Mouse (Mus musculus): ENCODE results near the gene Stt3b.
A peak's percentile ranks its signal among the peaks of the same experiment; 100 is the strongest.

The Stt3b gene

DNA sequence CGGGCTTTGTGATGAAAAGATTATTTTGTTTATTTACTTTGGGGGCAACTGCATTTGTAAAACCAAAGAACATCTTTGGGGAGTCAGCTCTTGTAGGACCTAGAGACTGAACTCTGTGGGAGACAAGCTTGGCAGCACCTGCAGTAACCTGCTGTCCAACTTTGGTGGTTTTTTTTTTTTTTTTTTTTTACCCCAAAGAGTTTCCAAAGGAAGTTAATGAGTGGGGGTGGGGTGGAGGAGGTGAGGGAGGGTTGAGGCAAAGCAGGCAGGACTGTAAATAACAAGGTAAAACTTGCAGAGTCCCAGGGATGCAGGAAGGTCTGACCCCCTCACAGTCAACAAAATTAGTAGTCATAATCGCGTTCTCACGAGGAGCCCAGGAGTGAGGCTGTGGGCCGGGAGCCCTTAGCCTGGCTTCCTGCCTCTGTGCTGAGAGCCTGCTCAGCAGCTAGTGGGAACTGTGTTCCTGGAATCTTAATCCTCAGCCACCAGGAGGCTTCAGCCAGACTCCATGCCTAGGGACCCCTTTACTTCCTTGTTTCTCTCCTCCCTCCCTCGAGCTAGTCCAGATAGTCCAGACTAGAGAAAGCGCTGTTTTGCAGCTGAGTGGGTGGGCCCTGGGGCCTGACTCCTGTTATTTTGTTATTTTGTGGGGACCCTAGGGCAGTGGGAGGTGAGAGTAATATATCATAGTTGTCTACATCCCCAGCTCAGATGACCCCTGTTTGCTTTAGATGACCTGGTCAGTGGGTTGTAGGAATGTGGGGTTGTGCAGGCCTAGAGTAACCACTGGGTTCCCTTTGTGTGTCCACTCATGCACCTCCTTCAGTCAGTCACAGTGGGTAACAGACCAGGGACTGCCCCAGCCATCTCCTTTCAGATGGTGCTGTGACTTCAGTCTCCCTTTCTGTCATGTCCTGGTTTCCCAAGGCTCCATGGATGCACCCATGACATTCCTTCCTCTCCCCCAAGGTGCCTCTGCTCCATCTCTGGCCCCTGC lies 95.3 kb downstream of the Stt3b start:
- peak; percentile 26 for DNase-seq (ENCODE audit: low read depth)

DNA sequence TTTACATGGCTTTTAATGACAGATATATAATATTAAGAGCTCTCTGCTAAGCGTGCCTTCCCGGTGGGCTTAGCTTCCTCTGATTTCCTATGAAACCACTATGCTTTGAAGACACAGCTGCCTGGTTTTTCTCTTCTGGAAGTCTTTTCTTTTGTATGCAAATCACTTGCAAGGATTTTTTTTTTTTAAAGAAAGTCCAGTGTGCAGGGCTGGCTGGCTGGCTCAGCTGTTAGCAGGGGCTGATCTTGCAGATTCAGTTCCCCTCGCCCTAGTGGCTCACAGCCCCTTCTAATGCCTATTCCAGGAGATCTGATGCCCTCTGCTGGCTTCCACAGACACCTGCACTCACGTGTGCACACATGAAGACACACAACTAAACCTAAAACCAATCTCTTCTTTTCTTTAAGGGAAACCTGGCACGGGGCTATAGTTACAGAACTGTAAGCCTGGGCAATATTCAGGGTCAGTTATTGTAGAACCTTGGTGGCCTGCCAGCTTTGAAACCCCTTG lies 96.4 kb downstream of the Stt3b start:
- DNase-seq (ENCODE audit: low read depth), result no peak

DNA sequence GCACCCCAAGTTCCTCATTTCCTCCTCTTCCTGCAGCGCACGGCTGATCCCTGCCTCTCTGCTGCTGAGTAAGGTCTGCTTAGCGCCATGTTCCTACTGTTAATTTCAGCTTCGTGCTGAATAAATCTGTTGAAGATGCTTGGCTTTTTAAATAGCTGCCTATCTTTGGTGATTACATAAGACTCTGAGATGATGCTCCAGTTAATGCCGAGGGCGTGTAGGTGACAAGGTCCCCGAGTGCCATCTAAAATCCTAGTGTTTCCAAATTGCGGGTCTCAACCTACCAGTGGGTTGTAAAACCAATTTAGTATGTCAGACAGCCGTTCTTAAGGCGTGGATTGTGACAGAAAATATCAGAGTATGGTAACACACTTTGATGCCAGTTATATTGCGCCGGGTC lies 99.7 kb downstream of the Stt3b start:
- no peak for DNase-seq (ENCODE audit: low read depth)

DNA sequence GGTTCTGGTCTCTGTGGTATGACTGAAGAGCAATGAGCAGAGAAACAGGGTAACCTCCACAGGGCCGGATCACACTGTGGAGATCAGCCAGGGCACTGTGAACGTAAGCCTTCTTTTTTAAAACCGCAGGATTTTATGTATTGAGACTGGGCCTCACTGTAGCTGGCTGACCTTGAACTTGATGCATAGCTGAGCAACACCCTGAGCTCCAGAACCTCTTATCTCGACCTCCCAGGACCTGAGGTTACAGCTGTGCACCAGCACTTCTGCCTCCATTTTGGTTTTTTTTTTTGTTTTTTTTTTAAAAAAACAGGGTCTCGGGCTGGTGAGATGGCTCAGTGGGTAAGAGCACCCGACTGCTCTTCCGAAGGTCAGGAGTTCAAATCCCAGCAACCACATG lies 100.5 kb downstream of the Stt3b start:
- no peak for DNase-seq (ENCODE audit: low read depth)

DNA sequence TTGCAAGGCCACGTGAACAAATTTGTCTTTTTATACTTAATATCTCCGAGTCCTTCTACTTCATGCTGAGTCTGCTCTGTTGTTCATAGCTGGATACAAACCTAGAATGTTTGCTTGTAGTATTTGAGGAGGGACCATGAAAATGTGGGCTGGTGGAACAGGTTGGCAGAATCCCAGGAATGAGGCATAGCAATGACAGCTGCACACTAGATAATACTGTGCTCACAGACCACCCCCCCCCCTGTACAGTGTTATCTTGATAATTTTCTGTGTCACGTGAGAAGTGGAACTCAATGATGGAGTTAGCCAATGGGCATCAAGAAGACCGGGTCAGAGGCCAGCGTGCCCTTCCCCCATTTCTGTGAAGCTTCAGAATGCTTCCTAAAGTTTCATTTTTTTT lies 104.0 kb downstream of the Stt3b start:
- no peak for DNase-seq (ENCODE audit: low read depth)

DNA sequence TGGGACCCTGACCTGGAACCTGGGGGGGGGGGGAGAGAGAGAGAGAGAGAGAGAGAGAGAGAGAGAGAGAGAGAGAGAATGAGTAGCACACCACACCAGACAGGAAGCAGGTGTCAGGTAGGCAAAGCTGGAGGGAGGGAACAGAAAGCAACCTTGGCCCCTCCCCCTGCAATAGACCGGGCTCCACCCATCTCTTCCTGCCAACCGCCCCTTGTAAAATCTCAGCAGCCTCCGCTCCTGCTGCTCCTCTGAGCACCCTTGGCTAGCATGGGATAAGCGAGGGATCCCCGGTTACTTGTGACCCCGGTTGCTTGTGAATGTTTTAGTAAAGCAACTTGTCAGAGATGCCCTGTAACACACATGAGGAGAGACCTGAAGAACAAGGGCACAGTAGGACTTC lies 104.7 kb downstream of the Stt3b start:
- DNase-seq (ENCODE audit: low read depth), result peak; percentile 80

DNA sequence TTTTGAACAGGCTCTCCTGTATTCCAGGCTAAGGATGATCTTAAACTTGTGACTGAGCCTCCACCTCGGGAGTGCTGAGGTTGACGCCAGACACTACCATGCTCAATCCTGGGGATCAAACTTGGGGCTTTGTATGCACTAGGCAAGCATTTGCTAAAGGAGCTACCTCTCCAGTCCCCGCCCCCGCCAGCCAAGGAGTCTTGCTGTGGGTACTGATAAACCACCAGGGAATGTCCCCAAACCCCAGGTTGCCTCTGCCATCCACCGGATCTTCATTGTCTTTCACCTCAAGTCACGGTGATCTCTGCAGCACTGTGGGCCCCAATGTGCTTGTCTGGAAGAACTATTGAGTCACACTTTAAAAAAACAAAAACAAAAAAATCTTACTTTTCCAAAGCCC lies 107.1 kb downstream of the Stt3b start:
- DNase-seq (ENCODE audit: low read depth), result peak; percentile 56

DNA sequence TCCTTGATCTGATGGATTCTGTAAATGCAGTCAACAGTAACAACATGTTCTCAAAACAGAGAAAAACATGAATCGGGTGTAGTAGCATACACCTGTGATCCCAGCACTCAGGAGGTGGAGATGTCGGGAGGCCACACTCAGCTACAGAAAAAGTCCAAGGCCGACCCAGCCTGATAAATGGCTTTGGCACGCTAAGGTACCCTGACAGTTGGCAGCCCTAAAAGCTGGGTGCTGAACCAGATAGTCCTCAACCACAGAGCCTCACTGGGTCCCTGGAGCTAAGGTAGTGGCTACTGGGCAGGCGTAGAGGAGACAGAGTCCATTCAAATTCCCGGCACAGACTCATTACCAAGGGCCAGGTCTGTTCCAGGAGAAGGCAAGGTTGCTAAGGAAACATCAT lies 109.0 kb downstream of the Stt3b start:
- DNase-seq (ENCODE audit: low read depth), result no peak

DNA sequence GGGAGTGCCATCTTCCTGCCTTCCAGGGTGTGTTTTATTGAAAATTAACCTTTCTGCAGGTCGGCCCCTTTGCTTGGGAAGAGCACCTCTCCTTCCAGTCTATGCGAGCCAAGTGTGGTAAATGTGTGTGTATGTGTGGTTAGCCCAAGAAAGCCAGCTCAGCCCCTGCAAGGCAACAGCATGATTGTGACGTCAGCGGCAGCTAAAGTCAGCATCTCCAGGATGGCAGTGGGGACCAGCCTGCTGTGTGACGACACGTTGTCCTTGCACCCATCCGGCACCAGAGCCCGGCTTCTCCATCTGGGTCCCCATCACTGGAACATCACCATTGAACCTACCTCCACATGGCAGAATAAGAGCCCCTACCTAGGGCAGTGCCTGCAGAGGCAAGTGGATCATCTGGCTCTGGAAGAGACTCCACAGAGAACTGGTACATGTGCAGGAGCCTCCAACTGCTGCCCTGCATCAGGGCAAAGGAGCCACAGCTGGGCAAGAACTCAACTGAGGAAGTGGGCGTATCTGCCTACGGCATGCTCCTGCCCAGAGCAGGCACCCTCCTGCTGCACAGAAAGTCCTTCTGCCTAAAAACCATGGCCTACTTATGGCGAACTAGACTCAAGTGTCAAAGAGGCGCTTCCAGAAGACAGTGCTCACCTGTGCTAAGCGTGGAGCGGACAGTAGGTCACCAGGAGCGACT lies 109.9 kb downstream of the Stt3b start:
- no peak for DNase-seq (ENCODE audit: low read depth)

DNA sequence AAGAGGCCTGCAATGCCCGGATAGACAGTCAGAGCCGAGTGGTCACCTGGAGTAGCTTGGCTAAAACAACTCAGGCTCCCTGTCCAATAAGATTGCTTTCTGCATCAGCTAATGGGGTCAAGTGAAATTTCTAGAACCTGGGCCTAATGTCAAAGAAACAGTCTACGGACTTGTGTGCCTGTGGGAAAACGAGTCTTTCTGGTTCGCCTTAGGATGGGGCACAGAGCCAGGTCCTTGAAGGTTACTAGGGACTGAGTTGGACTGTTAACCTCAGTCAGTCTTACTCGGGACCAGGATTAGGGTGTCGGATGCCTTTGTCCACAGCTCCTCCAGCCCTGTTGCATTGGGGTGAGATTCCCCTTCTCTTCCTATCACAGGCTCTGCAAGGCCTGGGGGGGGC lies 113.1 kb downstream of the Stt3b start:
- DNase-seq (ENCODE audit: low read depth), result no peak

DNA sequence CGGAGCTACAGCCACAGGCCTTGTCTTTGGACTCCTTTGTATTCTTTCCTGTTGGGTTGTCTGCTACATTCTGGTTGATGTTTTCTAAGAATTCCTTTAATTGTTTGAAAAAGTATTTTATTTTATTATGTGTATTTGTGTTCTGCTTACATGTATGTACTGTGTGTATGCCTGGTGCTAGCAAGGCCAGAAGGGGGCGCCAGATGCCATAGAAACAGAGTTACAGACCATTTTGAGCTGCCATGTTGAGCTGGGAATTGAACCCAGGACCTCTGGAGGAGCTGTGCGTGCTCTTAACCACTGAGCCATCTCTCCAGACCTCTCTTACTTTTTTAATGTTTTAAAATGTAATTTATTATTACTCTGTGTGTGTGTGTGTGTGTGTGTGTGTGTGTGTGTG lies 117.3 kb downstream of the Stt3b start:
- peak; percentile 33 for DNase-seq (ENCODE audit: low read depth)
